Mouse (Mus musculus): ENCODE measurements at regions not wholly inside any gene's neighbourhood (a gene's known extent, or its start where the extent isn't known, plus 50 kb on each side); places are given as distances from the start of the nearest gene placed in this dataset.

DNA sequence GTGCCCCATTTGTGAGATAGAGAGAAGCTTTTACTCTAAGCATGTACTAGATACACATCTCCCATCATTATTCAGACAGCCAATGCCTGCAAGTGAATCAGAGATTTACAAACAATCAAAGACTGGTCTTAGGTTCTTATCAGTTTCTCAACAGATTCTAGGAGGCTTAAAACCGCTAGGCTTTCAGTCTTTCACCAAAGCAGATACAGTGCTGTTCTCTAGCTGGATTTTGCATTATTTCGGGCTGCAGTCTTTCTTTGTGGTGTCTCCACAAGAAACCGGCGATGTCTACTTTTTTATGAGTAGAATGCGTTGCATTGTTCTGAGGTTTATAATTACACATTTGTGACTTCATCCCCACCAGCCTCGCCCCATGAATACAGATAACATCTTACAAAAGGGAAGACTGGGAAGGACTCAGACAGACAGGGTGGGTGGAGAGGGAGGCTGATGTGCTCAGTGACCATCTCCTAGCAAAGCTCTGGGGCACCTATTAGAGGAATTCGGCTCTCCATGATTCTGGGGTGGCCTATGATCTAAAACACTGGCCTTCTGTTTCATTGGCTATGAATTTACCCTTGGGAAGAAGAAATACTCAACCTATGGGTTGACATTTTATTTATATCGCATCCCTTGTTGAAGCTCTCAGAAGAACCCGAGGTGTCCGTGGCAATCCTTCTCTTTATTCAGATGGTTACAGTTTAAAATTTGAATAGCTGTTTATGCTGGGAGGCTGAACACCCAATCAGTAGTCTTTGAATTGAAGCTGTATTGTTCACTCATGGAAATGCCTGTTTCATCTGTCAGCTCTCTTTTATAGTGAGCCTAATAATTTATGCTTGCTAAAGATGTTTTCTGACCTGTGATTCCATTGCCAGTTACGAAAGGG is 343.8 kb downstream of the Tmem161b start:
- WGBS: 21% methylated on average over 11 of the region's 11 CpGs
- Histone ChIP-seq H3K27me3 (replicated peaks; ENCODE audit: control insufficient read depth, insufficient read depth, low read length) (no peaks in the 10 kb centered on the region), H3K4me2 (ENCODE audit: low read length) (peak overlapping the region; percentile 38), H3K4me3 (ENCODE audit: low read depth, low read length) (no peak overlapping the region), H3K9ac (ENCODE audit: low read length) (peak overlapping the region; percentile 30; the same call in 1 of the 2 replicates), H3K4me1 (ENCODE audit: control insufficient read depth, insufficient read depth, low read length) (peaks cover 31% of the 10 kb centered on the region), H3K36me3 (ENCODE audit: control insufficient read depth, insufficient read depth, low read length) (no peaks in the 10 kb centered on the region), H3K9me3 (replicated peaks; ENCODE audit: control insufficient read depth, low read length) (no peaks in the 10 kb centered on the region), H3K27ac (ENCODE audit: low read depth, low read length) (peak overlapping the region; percentile 88)
- peak; percentile 90 for DNase-seq (ENCODE audit: low spot score)
- peak; percentile 71 for ATAC-seq

DNA sequence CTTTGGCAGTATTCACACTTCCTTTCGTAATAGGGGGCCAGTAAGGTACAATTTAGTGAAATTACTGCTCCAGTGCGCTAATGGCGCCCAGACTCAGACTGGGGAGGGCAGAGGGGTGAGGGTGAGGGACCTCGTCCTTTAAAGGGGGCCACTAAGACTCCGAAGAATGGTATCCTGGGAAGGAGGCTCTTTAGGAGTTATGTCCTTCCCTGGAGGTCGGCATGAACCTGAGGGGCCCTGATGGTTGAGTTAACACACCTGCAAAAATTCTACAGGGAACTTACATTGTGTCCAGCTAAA is 344.4 kb downstream of the Tmem161b start:
- H3K4me2 ChIP-seq (ENCODE audit: low read length): peak overlapping the region; percentile 38; the same call in 1 of the 2 replicates
- H3K36me3 ChIP-seq (ENCODE audit: control insufficient read depth, insufficient read depth, low read length): no peaks in the 10 kb centered on the region
- H3K9me3 ChIP-seq (replicated peaks; ENCODE audit: control insufficient read depth, low read length): no peaks in the 10 kb centered on the region
- DNase-seq (ENCODE audit: low spot score) (no peak), ATAC-seq (peak; percentile 38)
- H3K9ac ChIP-seq (ENCODE audit: low read length): no peak overlapping the region
- H3K27me3 ChIP-seq (replicated peaks; ENCODE audit: control insufficient read depth, insufficient read depth, low read length): no peaks in the 10 kb centered on the region
- no peak overlapping the region for H3K4me3 ChIP-seq (ENCODE audit: low read depth, low read length)
- H3K27ac ChIP-seq (ENCODE audit: low read depth, low read length): peak overlapping the region; percentile 88
- 12% methylated on average over 6 of the region's 6 CpGs for WGBS
- peaks cover 32% of the 10 kb centered on the region for H3K4me1 ChIP-seq (ENCODE audit: control insufficient read depth, insufficient read depth, low read length)

DNA sequence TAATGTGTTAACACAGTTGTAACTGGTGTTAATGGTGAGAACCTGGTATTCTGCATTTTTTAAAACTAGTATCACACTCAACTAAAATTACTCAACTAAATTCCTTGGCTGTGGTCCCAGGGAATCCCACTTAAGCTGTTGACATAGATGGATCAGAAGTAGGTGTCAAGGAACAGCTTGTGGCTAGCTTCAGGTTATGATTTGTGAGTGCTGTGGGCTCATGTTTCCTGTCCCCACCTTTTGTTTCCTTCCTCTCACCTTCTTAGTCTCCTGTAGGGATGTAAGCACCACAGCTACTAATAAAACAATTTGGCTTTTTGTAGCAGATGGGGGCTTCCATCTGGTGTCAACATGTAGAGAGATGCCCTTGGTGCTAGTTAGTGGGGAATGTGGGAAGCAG is 347.3 kb downstream of the Tmem161b start:
- DNase-seq (ENCODE audit: low spot score): peak; percentile 76
- Histone ChIP-seq H3K36me3 (ENCODE audit: control insufficient read depth, insufficient read depth, low read length) (no peaks in the 10 kb centered on the region), H3K27ac (ENCODE audit: low read depth, low read length) (peak overlapping the region; percentile 83), H3K27me3 (replicated peaks; ENCODE audit: control insufficient read depth, insufficient read depth, low read length) (no peaks in the 10 kb centered on the region), H3K4me3 (ENCODE audit: low read depth, low read length) (no peak overlapping the region), H3K4me2 (ENCODE audit: low read length) (no peak overlapping the region), H3K9me3 (replicated peaks; ENCODE audit: control insufficient read depth, low read length) (no peaks in the 10 kb centered on the region), H3K4me1 (ENCODE audit: control insufficient read depth, insufficient read depth, low read length) (peaks cover 43% of the 10 kb centered on the region), H3K9ac (ENCODE audit: low read length) (no peak overlapping the region)
- ATAC-seq: peak; percentile 11

GRCm38 (mm10) chr13:84570206-84570605 is 348.1 kb downstream of the Tmem161b start:
- H3K4me3 ChIP-seq (ENCODE audit: low read depth, low read length): no peak overlapping the region
- peaks cover 39% of the 10 kb centered on the region for H3K4me1 ChIP-seq (ENCODE audit: control insufficient read depth, insufficient read depth, low read length)
- H3K27me3 ChIP-seq (replicated peaks; ENCODE audit: control insufficient read depth, insufficient read depth, low read length): no peaks in the 10 kb centered on the region
- peak overlapping the region; percentile 83 for H3K27ac ChIP-seq (ENCODE audit: low read depth, low read length)
- H3K36me3 ChIP-seq (ENCODE audit: control insufficient read depth, insufficient read depth, low read length): no peaks in the 10 kb centered on the region
- DNase-seq (ENCODE audit: low spot score): peak; percentile 33
- no peak overlapping the region for H3K9ac ChIP-seq (ENCODE audit: low read length)
- 10% methylated on average over 2 of the region's 2 CpGs for WGBS
- 0 out of 2 replicates have a peak overlapping the region, but pooled peaks have one; percentile 4 for H3K4me2 ChIP-seq (ENCODE audit: low read length)
- H3K9me3 ChIP-seq (replicated peaks; ENCODE audit: control insufficient read depth, low read length): no peaks in the 10 kb centered on the region
- ATAC-seq: no peak

GRCm38 (mm10) chr13:84570984-84571844 is 349.1 kb downstream of the Tmem161b start:
- Histone ChIP-seq H3K4me2 (ENCODE audit: low read length) (no peak overlapping the region), H3K4me3 (ENCODE audit: low read depth, low read length) (no peak overlapping the region), H3K9ac (ENCODE audit: low read length) (no peak overlapping the region; the same call in 1 of the 2 replicates), H3K9me3 (replicated peaks; ENCODE audit: control insufficient read depth, low read length) (no peaks in the 10 kb centered on the region), H3K27me3 (replicated peaks; ENCODE audit: control insufficient read depth, insufficient read depth, low read length) (no peaks in the 10 kb centered on the region), H3K36me3 (ENCODE audit: control insufficient read depth, insufficient read depth, low read length) (no peaks in the 10 kb centered on the region), H3K4me1 (ENCODE audit: control insufficient read depth, insufficient read depth, low read length) (peaks cover 32% of the 10 kb centered on the region), H3K27ac (ENCODE audit: low read depth, low read length) (peak overlapping the region; percentile 83)
- under 1% methylated on average over 10 of the region's 10 CpGs for WGBS
- DNase-seq (ENCODE audit: low spot score): peak; percentile 98
- ATAC-seq: peak; percentile 95

DNA sequence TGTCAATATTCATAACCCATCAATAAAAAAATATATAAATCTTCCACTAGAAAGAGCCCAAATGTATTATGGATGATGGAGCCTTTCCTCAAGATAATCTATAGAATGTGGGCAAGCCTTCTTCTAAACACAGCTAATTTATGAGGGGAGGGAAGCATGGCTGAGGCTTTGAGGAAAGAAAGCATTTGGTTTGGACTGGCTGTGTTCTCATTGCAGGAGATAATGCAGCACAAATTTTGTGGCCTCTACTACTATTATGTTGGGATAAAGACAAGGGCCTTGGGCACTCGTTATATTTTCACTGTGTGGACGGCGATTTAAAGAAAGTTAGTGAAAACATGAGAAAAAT is 349.7 kb downstream of the Tmem161b start:
- 6% methylated on average over 3 of the region's 3 CpGs for WGBS
- Histone ChIP-seq H3K4me3 (ENCODE audit: low read depth, low read length) (no peak overlapping the region), H3K36me3 (ENCODE audit: control insufficient read depth, insufficient read depth, low read length) (no peaks in the 10 kb centered on the region), H3K9me3 (replicated peaks; ENCODE audit: control insufficient read depth, low read length) (no peaks in the 10 kb centered on the region), H3K9ac (ENCODE audit: low read length) (no peak overlapping the region; the same call in 1 of the 2 replicates), H3K27me3 (replicated peaks; ENCODE audit: control insufficient read depth, insufficient read depth, low read length) (no peaks in the 10 kb centered on the region), H3K4me1 (ENCODE audit: control insufficient read depth, insufficient read depth, low read length) (peaks cover 28% of the 10 kb centered on the region), H3K4me2 (ENCODE audit: low read length) (no peak overlapping the region), H3K27ac (ENCODE audit: low read depth, low read length) (peak overlapping the region; percentile 83)
- DNase-seq (ENCODE audit: low spot score) (peak; percentile 73), ATAC-seq (peak; percentile 45)

DNA sequence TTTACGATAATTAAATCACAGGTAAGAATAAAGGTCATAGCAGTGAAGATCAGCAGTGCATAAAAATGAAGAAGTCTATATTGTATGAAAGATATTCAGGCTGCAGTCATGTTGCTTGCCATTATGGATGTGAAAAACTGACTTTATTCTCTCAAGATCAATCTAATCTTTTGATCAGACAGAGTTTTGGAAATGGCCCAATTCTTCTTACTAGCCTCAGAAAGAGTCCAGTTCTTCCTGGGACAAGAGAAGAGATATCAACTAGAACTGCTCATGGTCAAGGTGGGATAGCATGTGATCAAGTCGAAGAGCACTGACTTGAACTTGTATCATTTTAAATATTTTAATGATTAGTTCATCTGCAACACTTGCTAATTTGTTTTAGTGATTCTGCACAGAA is 350.1 kb downstream of the Tmem161b start:
- no peaks in the 10 kb centered on the region for H3K9me3 ChIP-seq (replicated peaks; ENCODE audit: control insufficient read depth, low read length)
- H3K27ac ChIP-seq (ENCODE audit: low read depth, low read length): peak overlapping the region; percentile 83
- no peak for ATAC-seq
- peaks cover 28% of the 10 kb centered on the region for H3K4me1 ChIP-seq (ENCODE audit: control insufficient read depth, insufficient read depth, low read length)
- H3K4me3 ChIP-seq (ENCODE audit: low read depth, low read length): no peak overlapping the region
- peak; percentile 63 for DNase-seq (ENCODE audit: low spot score)
- no peaks in the 10 kb centered on the region for H3K27me3 ChIP-seq (replicated peaks; ENCODE audit: control insufficient read depth, insufficient read depth, low read length)
- no peak overlapping the region for H3K4me2 ChIP-seq (ENCODE audit: low read length)
- no peaks in the 10 kb centered on the region for H3K36me3 ChIP-seq (ENCODE audit: control insufficient read depth, insufficient read depth, low read length)
- H3K9ac ChIP-seq (ENCODE audit: low read length): no peak overlapping the region; the same call in 1 of the 2 replicates
- 25% methylated on average over 2 of the region's 2 CpGs for WGBS

- Histone ChIP-seq H3K4me2 (ENCODE audit: low read length) (no peak overlapping the region), H3K4me1 (ENCODE audit: control insufficient read depth, insufficient read depth, low read length) (no peaks in the 10 kb centered on the region), H3K9ac (ENCODE audit: low read length) (no peak overlapping the region), H3K27ac (ENCODE audit: low read depth, low read length) (no peak overlapping the region), H3K9me3 (replicated peaks; ENCODE audit: control insufficient read depth, low read length) (no peaks in the 10 kb centered on the region), H3K36me3 (ENCODE audit: control insufficient read depth, insufficient read depth, low read length) (no peaks in the 10 kb centered on the region), H3K4me3 (ENCODE audit: low read depth, low read length) (no peak overlapping the region), H3K27me3 (replicated peaks; ENCODE audit: control insufficient read depth, insufficient read depth, low read length) (no peaks in the 10 kb centered on the region)
- peak; percentile 81 for ATAC-seq
- peak; percentile 56 for DNase-seq (ENCODE audit: low spot score)
Observed at GRCm38 (mm10) chr13:84596585-84597142, 374.6 kb downstream of the Tmem161b start.

Measured in forebrain, embryonic 14.5 days (tissue).